Mouse (Mus musculus) E14TG2a.4 (cell line): ENCODE results near the gene Tekt5.

Source experiments
- H3K27me3 ChIP-seq: 2 replicates; pipeline ENCODE4 v1.6.1; 2014; ENCODE audit warnings: low read length, control low read depth; ENCODE audit not compliant: insufficient read depth
- H3K36me3 ChIP-seq: 2 replicates; pipeline ENCODE4 v1.6.1; 2014; ENCODE audit warnings: low read length, control low read depth; ENCODE audit not compliant: insufficient read depth
- H3K4me1 ChIP-seq: replicated peaks from 2 replicates; pipeline ENCODE4 v1.6.1; 2014; ENCODE audit warnings: low read depth, low read length, control low read depth
- H3K4me3 ChIP-seq: replicated peaks from 2 replicates; pipeline ENCODE4 v1.5.1; 2014; ENCODE audit warnings: mild to moderate bottlenecking, low read length
- H3K9me3 ChIP-seq: 2 replicates; pipeline ENCODE4 v1.6.1; 2014; ENCODE audit warnings: low read length, control low read depth
- CTCF ChIP-seq: conservative IDR thresholded peaks from 2 replicates; pipeline ENCODE4 v1.5.1; 2014; ENCODE audit warnings: low read length
- NANOG ChIP-seq: IDR thresholded peaks from 2 replicates; pipeline ENCODE4 v1.6.1; 2014; ENCODE audit warnings: borderline replicate concordance, low read length, mixed read lengths
- POU5F1 ChIP-seq: IDR thresholded peaks from 2 replicates; pipeline ENCODE4 v1.6.1; 2014; ENCODE audit warnings: low read length, borderline replicate concordance

Tekt5 gene

DNA sequence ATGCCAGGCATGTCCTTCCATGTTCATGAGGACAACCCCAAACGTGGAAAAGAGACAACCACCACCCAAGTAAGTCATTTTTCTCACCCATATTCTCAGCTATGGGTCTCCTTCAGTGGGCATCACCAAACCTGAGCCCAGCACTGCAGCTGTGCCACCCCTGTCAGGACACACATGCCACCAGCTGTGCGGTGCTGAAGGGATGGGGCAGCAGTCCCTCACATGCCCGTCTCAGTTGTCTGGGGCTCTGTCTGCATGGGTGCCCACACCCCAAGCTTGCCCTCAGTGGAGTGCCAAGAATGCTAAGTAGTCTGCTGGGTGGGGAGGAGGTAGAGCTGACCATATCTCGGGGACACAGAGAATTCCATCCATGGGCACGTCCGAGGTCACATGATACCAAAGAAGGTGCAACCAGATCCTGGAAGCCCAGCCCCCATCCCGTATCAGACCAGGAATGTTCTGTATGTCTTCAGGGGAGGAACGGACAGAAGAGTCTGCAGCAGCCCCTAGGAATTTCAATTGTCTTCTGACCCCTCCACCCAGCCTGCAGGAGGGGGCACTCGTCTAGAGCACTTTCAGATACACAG, 44.1 kb downstream of the Tekt5 start:
- no peaks in the 10 kb centered on the region for H3K36me3 ChIP-seq
- H3K27me3 ChIP-seq, result peaks cover 43% of the 10 kb centered on the region
- H3K4me3 ChIP-seq, result no peak overlapping the region
- H3K9me3 ChIP-seq, result peaks cover 6% of the 10 kb centered on the region
- peaks cover 21% of the 10 kb centered on the region for H3K4me1 ChIP-seq
- no peak for TF ChIP-seq NANOG
- TF ChIP-seq POU5F1, result no peak
- TF ChIP-seq CTCF, result no peak

DNA sequence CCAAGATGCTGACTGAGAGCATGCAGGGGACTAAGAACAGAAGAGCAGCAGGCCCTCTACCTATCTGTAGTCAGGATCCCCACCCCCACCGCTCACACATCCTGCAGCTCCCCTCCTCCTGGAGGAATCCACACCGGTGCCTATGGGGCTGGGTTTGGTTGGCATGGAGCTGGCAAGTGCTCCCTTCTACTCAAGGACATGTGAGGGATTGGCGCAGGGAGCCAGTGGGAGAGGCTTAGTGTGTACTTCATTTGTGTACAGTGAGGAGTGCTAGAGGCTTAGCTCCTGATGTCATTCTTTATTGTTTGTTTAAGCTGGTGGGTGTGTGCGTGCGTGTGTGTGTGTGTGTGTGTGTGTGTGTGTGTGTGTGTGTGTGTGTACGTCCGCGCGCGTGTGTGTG, 45.4 kb downstream of the Tekt5 start:
- no peaks in the 10 kb centered on the region for H3K36me3 ChIP-seq
- TF ChIP-seq CTCF (no peak), NANOG (no peak), POU5F1 (no peak)
- peaks cover 23% of the 10 kb centered on the region for H3K4me1 ChIP-seq
- H3K4me3 ChIP-seq, result no peak overlapping the region
- peaks cover 48% of the 10 kb centered on the region for H3K27me3 ChIP-seq
- H3K9me3 ChIP-seq, result peaks cover 6% of the 10 kb centered on the region

DNA sequence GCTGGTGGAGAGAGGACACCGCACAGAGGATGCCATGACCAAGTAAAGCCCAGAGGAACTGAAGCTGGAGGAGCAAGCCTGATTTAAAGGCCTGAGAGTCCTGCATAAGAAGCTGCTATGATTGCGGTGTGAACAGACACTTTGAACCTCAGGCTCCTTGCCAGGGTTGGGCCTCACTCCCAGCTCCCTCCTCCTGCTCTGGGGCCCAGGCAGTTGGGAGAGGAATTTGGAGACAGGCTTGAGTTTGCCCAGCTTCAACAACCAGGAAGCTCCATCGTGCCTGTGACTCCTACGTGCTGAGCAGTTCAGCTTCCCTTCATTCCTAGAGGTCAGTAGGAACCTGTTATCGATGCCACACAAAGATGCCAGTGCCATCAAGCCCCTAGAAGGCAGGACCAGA, 45.9 kb downstream of the Tekt5 start:
- TF ChIP-seq POU5F1 (no peak), NANOG (no peak), CTCF (no peak)
- Histone ChIP-seq H3K36me3 (no peaks in the 10 kb centered on the region), H3K4me1 (peaks cover 27% of the 10 kb centered on the region), H3K9me3 (peaks cover 6% of the 10 kb centered on the region), H3K27me3 (peaks cover 49% of the 10 kb centered on the region), H3K4me3 (no peak overlapping the region)

DNA sequence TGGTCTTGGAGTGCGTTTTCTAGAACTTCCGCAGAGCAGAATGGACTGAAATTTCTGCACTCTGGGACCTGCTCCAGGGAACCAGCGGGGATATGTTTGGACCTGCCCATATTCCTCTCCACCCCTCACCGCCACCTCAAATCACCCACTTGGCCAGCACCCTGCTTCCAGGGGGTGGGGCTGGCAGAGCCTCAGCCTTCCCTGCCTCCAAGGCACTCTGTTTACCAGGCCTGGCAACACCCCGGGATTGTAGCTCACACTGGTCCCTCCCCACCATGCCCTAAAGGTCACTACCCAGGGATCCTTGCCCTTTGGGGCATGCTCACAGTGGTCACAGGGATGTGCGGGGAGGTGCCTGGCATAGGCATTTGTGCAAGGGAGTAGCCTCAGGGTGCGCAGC, 47.7 kb downstream of the Tekt5 start:
- Histone ChIP-seq H3K9me3 (peaks cover 6% of the 10 kb centered on the region), H3K36me3 (no peaks in the 10 kb centered on the region), H3K27me3 (peaks cover 42% of the 10 kb centered on the region), H3K4me1 (peaks cover 31% of the 10 kb centered on the region), H3K4me3 (0 out of 2 replicates have a peak overlapping the region, but pooled peaks have one; percentile 20)
- TF ChIP-seq NANOG, result no peak

DNA sequence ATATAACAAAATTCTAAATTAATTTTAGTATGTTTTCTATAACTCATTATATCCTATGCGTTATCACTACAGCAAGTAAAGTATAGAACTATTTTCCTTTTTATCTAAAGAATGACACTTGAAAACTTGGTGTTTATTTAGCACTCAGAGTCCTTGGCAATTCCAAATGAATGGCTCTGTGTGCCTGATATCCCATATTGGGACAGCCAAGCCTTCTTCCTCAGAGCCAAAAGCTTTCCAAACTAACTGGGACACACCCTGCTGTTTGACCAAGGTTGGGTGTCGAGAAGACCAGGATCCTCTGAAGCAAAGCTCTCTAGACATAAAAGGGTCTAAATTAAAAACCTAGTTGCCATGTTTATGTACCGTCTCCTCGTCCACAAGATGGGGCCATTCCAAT, 54.2 kb downstream of the Tekt5 start:
- H3K4me3 ChIP-seq, result no peak overlapping the region
- H3K36me3 ChIP-seq, result no peaks in the 10 kb centered on the region
- H3K4me1 ChIP-seq, result peaks cover 34% of the 10 kb centered on the region
- H3K9me3 ChIP-seq, result peaks cover 6% of the 10 kb centered on the region
- TF ChIP-seq CTCF, result no peak
- no peak for TF ChIP-seq NANOG
- TF ChIP-seq POU5F1, result no peak
- H3K27me3 ChIP-seq, result peaks cover 20% of the 10 kb centered on the region

DNA sequence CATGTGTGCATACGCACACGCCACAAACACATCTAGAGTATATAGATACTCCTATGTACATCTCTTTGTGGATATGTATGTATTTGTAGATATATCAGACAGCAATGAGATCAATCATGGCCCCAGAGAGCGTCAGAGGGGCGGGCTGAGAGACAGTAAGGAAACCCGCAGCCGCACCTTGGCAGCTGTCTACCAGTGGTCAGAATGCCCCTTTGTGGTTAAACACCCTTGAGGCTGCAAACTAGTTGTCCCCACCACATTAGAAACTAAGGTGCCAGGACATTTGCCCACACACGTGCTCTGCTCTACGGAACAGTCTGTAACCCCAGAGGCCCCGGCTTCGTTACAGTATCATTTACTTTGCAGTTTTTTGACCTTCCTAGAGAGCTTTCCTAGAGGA, 55.4 kb downstream of the Tekt5 start:
- Histone ChIP-seq H3K36me3 (no peaks in the 10 kb centered on the region), H3K4me3 (no peak overlapping the region), H3K27me3 (peaks cover 17% of the 10 kb centered on the region), H3K4me1 (peaks cover 32% of the 10 kb centered on the region), H3K9me3 (peaks cover 6% of the 10 kb centered on the region)
- no peak for TF ChIP-seq CTCF
- TF ChIP-seq NANOG, result no peak
- no peak for TF ChIP-seq POU5F1

DNA sequence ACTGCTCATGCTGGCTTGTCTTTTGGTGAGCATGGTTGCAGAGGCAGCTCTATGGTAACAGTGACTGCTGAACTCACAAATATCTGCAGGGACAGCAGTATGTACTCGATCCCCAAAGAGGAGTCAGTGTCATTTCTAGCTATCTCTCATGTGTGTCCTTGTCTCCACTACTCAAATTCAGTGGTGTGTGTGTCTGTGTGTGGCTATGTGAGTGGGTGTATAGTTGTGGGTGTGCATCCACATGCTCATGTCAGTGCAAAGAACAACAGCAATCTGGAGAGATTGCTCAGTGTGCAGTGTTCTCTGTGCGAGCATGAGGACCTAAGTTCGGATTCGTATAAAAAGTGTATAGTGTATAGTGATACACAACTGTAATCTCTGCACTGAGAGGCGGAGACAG, 56.7 kb downstream of the Tekt5 start:
- Histone ChIP-seq H3K36me3 (no peaks in the 10 kb centered on the region), H3K9me3 (peaks cover 6% of the 10 kb centered on the region), H3K27me3 (peaks cover 12% of the 10 kb centered on the region), H3K4me1 (peaks cover 29% of the 10 kb centered on the region), H3K4me3 (no peak overlapping the region)
- TF ChIP-seq POU5F1, result no peak
- no peak for TF ChIP-seq CTCF
- no peak for TF ChIP-seq NANOG

DNA sequence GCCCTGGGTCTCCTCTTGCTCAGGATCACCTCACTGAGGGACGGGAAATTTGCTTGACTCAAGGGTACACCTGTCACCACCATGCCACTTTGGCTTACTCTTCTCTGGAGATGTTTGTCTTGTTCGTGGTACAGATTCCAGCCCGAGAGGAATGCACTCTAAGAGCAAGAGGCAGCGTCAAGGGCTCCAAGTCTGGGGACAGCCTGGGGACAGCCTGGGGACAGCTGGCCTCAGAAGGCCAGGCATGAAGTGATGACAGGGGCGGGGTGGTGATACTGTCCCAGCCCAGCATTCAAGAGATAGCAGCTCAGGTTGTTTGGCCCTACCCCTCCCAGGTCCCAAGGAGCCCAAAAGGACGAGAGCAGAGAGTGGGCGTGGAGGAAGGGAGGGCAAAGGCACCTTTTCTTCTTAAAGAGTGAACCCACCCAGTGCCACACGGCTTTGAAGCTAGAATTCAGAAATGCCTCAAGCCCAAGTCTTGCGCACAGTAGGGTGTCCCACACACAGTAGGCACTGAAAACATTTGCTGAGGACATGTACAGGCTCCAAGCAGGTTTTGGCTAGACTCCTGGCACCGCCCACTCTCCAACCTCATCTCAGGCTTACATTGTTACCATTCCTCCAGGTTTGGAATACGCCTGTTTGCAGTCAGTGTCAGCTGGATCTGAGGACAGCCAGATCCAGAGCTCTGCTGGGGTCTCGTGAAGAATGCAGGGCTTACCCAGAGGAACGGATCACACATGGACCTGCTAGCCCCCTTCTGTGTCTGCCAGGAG, 57.7 kb downstream of the Tekt5 start:
- Histone ChIP-seq H3K36me3 (no peaks in the 10 kb centered on the region), H3K4me3 (no peak overlapping the region), H3K4me1 (peaks cover 36% of the 10 kb centered on the region), H3K27me3 (peaks cover 8% of the 10 kb centered on the region; the same call in 1 of the 2 replicates), H3K9me3 (peaks cover 6% of the 10 kb centered on the region)
- TF ChIP-seq NANOG, result no peak
- no peak for TF ChIP-seq POU5F1
- TF ChIP-seq CTCF, result no peak
